Mouse (Mus musculus): ENCODE results near the gene Wdr59. TPM values are rescaled to one million over a fixed set of nuclear protein-coding genes. Genes with fewer than 3 reads are reported as not detected.

The Wdr59 gene
- polyA plus RNA-seq (2015; fragmentation: Nextera tagmentation; extraction: Ambion mirVana) = 6.7 and 7.0 TPM in 2 replicates

GRCm38 (mm10) chr8:111521713-111522429, at the start of gene Wdr59:
Wdr59 (minus strand) TSS chr8:111522092.
- Histone ChIP-seq H3K9ac (peak within 1 kb of the TSS; percentile 59), H3K27me3 (no peaks in the 10 kb centered on the region), H3K36me3 (no peaks in the 10 kb centered on the region; the same call in 1 of the 2 replicates), H3K4me3 (replicated peaks) (peak within 1 kb of the TSS; percentile 81), H3K4me2 (peak within 1 kb of the TSS; percentile 68), H3K27ac (peak within 1 kb of the TSS; percentile 13; the same call in 1 of the 2 replicates), H3K4me1 (peaks cover 11% of the 10 kb centered on the region), H3K9me3 (replicated peaks) (no peaks in the 10 kb centered on the region)
- under 1% methylated on average over 34 of the region's 34 CpGs for WGBS
- peak; percentile 99 for ATAC-seq (replicated peaks; ENCODE audit: low FRiP score)

GRCm38 (mm10) chr8:111571661-111572060, 49.8 kb upstream of the Wdr59 start:
- Histone ChIP-seq H3K4me1 (peaks cover 40% of the 10 kb centered on the region), H3K4me2 (no peak overlapping the region), H3K9ac (no peak overlapping the region), H3K4me3 (replicated peaks) (no peak overlapping the region), H3K27ac (no peak overlapping the region), H3K36me3 (peaks cover 5% of the 10 kb centered on the region; the same call in 1 of the 2 replicates), H3K27me3 (no peaks in the 10 kb centered on the region), H3K9me3 (replicated peaks) (no peaks in the 10 kb centered on the region)
- WGBS = 83% methylated on average over 10 of the region's 10 CpGs
- no peak for ATAC-seq (replicated peaks; ENCODE audit: low FRiP score)

GRCm38 (mm10) chr8:111570432-111570831, 48.5 kb upstream of the Wdr59 start:
- no peak for ATAC-seq (replicated peaks; ENCODE audit: low FRiP score)
- H3K27ac ChIP-seq = no peak overlapping the region
- H3K4me3 ChIP-seq (replicated peaks) = no peak overlapping the region
- H3K4me1 ChIP-seq = peaks cover 39% of the 10 kb centered on the region
- H3K9ac ChIP-seq = no peak overlapping the region
- H3K36me3 ChIP-seq = peaks cover 3% of the 10 kb centered on the region; the same call in 1 of the 2 replicates
- no peaks in the 10 kb centered on the region for H3K27me3 ChIP-seq
- WGBS = 73% methylated on average over 2 of the region's 2 CpGs
- H3K4me2 ChIP-seq = no peak overlapping the region
- no peaks in the 10 kb centered on the region for H3K9me3 ChIP-seq (replicated peaks)

- Histone ChIP-seq H3K9ac (no peak overlapping the region), H3K4me2 (no peak overlapping the region), H3K4me1 (peaks cover 40% of the 10 kb centered on the region), H3K27me3 (no peaks in the 10 kb centered on the region), H3K4me3 (replicated peaks) (no peak overlapping the region), H3K9me3 (replicated peaks) (no peaks in the 10 kb centered on the region), H3K36me3 (peaks cover 1% of the 10 kb centered on the region; the same call in 1 of the 2 replicates), H3K27ac (no peak overlapping the region)
- no peak for ATAC-seq (replicated peaks; ENCODE audit: low FRiP score)
- 87% methylated on average over 4 of the region's 4 CpGs for WGBS
These were observed 48.0 kb upstream of the Wdr59 start for GRCm38 (mm10) chr8:111569926-111570325.

- H3K9ac ChIP-seq = 0 out of 2 replicates have a peak overlapping the region, but pooled peaks have one; percentile 6
- no peak overlapping the region for H3K27ac ChIP-seq
- 39% methylated on average over 3 of the region's 3 CpGs for WGBS
- H3K4me1 ChIP-seq = peaks cover 40% of the 10 kb centered on the region
- no peaks in the 10 kb centered on the region; the same call in 1 of the 2 replicates for H3K36me3 ChIP-seq
- ATAC-seq (replicated peaks; ENCODE audit: low FRiP score) = 0 out of 2 replicates have a peak, but pooled peaks have one; percentile 15
- no peaks in the 10 kb centered on the region for H3K27me3 ChIP-seq
- no peak overlapping the region for H3K4me3 ChIP-seq (replicated peaks)
- H3K9me3 ChIP-seq (replicated peaks) = no peaks in the 10 kb centered on the region
- H3K4me2 ChIP-seq = no peak overlapping the region
These were observed 46.1 kb upstream of the Wdr59 start for GRCm38 (mm10) chr8:111568029-111568428.

GRCm38 (mm10) chr8:111567571-111567970, 45.7 kb upstream of the Wdr59 start:
- H3K27me3 ChIP-seq = no peaks in the 10 kb centered on the region
- ATAC-seq (replicated peaks; ENCODE audit: low FRiP score) = no peak
- H3K36me3 ChIP-seq = no peaks in the 10 kb centered on the region; the same call in 1 of the 2 replicates
- H3K4me1 ChIP-seq = peaks cover 37% of the 10 kb centered on the region
- no peak overlapping the region for H3K9ac ChIP-seq
- H3K27ac ChIP-seq = no peak overlapping the region
- H3K9me3 ChIP-seq (replicated peaks) = no peaks in the 10 kb centered on the region
- H3K4me3 ChIP-seq (replicated peaks) = no peak overlapping the region
- 49% methylated on average over 3 of the region's 3 CpGs for WGBS
- no peak overlapping the region for H3K4me2 ChIP-seq

- Histone ChIP-seq H3K9me3 (replicated peaks) (no peaks in the 10 kb centered on the region), H3K27ac (no peak overlapping the region), H3K27me3 (no peaks in the 10 kb centered on the region), H3K9ac (no peak overlapping the region), H3K4me1 (peaks cover 25% of the 10 kb centered on the region), H3K4me2 (no peak overlapping the region), H3K36me3 (no peaks in the 10 kb centered on the region; the same call in 1 of the 2 replicates), H3K4me3 (replicated peaks) (no peak overlapping the region)
- ATAC-seq (replicated peaks; ENCODE audit: low FRiP score) = no peak
- WGBS = 67% methylated on average over 9 of the region's 9 CpGs
These were observed 44.4 kb upstream of the Wdr59 start for GRCm38 (mm10) chr8:111566326-111566725.

- H3K9ac ChIP-seq = no peak overlapping the region
- no peaks in the 10 kb centered on the region; the same call in 1 of the 2 replicates for H3K36me3 ChIP-seq
- no peaks in the 10 kb centered on the region for H3K27me3 ChIP-seq
- 44% methylated on average over 5 of the region's 5 CpGs for WGBS
- no peak overlapping the region for H3K4me2 ChIP-seq
- H3K27ac ChIP-seq = no peak overlapping the region
- no peaks in the 10 kb centered on the region for H3K9me3 ChIP-seq (replicated peaks)
- H3K4me3 ChIP-seq (replicated peaks) = no peak overlapping the region
- H3K4me1 ChIP-seq = peaks cover 25% of the 10 kb centered on the region
- no peak for ATAC-seq (replicated peaks; ENCODE audit: low FRiP score)
These were observed 43.9 kb upstream of the Wdr59 start for GRCm38 (mm10) chr8:111565784-111566191.

GRCm38 (mm10) chr8:111564093-111564492, 42.2 kb upstream of the Wdr59 start:
- H3K27ac ChIP-seq = no peak overlapping the region
- H3K4me1 ChIP-seq = peaks cover 26% of the 10 kb centered on the region
- ATAC-seq (replicated peaks; ENCODE audit: low FRiP score) = no peak
- WGBS = 80% methylated on average over 2 of the region's 2 CpGs
- H3K4me3 ChIP-seq (replicated peaks) = no peak overlapping the region
- no peak overlapping the region for H3K4me2 ChIP-seq
- H3K27me3 ChIP-seq = no peaks in the 10 kb centered on the region
- H3K36me3 ChIP-seq = no peaks in the 10 kb centered on the region
- H3K9me3 ChIP-seq (replicated peaks) = no peaks in the 10 kb centered on the region
- H3K9ac ChIP-seq = no peak overlapping the region

GRCm38 (mm10) chr8:111563687-111564086, 41.8 kb upstream of the Wdr59 start:
- Histone ChIP-seq H3K9ac (no peak overlapping the region), H3K4me1 (peaks cover 30% of the 10 kb centered on the region), H3K27me3 (no peaks in the 10 kb centered on the region), H3K36me3 (no peaks in the 10 kb centered on the region), H3K4me3 (replicated peaks) (no peak overlapping the region), H3K4me2 (no peak overlapping the region), H3K27ac (no peak overlapping the region), H3K9me3 (replicated peaks) (no peaks in the 10 kb centered on the region)
- 88% methylated on average over 4 of the region's 4 CpGs for WGBS
- no peak for ATAC-seq (replicated peaks; ENCODE audit: low FRiP score)

GRCm38 (mm10) chr8:111563075-111563474, 41.2 kb upstream of the Wdr59 start:
- no peak overlapping the region for H3K4me2 ChIP-seq
- H3K27me3 ChIP-seq = no peaks in the 10 kb centered on the region
- H3K27ac ChIP-seq = no peak overlapping the region
- H3K4me3 ChIP-seq (replicated peaks) = no peak overlapping the region
- H3K36me3 ChIP-seq = no peaks in the 10 kb centered on the region
- H3K9me3 ChIP-seq (replicated peaks) = no peaks in the 10 kb centered on the region
- ATAC-seq (replicated peaks; ENCODE audit: low FRiP score) = no peak
- no peak overlapping the region for H3K9ac ChIP-seq
- 95% methylated on average over 5 of the region's 5 CpGs for WGBS
- peaks cover 30% of the 10 kb centered on the region for H3K4me1 ChIP-seq

GRCm38 (mm10) chr8:111562274-111562803, 40.4 kb upstream of the Wdr59 start:
- WGBS = 89% methylated on average over 5 of the region's 5 CpGs

More at GRCm38 (mm10) chr8:111562274-111562803, 40.4 kb upstream of the Wdr59 start:
- Histone ChIP-seq H3K4me2 (no peak overlapping the region), H3K27ac (no peak overlapping the region), H3K9me3 (replicated peaks) (no peaks in the 10 kb centered on the region), H3K9ac (no peak overlapping the region), H3K36me3 (no peaks in the 10 kb centered on the region), H3K4me3 (replicated peaks) (no peak overlapping the region), H3K27me3 (no peaks in the 10 kb centered on the region), H3K4me1 (peaks cover 27% of the 10 kb centered on the region)
- no peak for ATAC-seq (replicated peaks; ENCODE audit: low FRiP score)
